ENCODE assay signal across 11 mouse cellular contexts in genomic region chr12:105336094-105336420, GRCm38 (mm10). TPM values are rescaled to one million over a fixed set of nuclear protein-coding genes. Genes with fewer than 3 reads are reported as not detected.
A peak's percentile ranks its signal among the peaks of the same experiment; 100 is the strongest.
DNase-seq lines count a peak whose midpoint lies in the region; ATAC-seq and TF ChIP-seq lines count a peak whose summit lies in the region.
"Had no signal": no experiment of that assay in that cellular context is flagged by ENCODE, and none has a peak within 500 bp of the region (broad histone marks: within the 10 kb centered on the region; RNA-seq: fewer than 3 reads in every experiment).

No protein-coding gene starts in this region.

- no peak for TF ChIP-seq CTCF in kidney, adult 2 months (conservative IDR thresholded peaks at IDR 0.05; ENCODE audit: insufficient read depth, insufficient read length, low read depth, low read length)

- ATAC-seq in kidney, embryonic 16.5 days (ENCODE audit: low FRiP score, low TSS enrichment): peak; percentile 40
- ATAC-seq in embryonic facial prominence, embryonic 13.5 days (ENCODE audit: insufficient number of reproducible peaks, insufficient read depth, low FRiP score, low TSS enrichment, low read depth): no peak
- no peak; the same call in 1 of the 2 replicates for ATAC-seq in hindbrain, embryonic 16.5 days
- ATAC-seq in neural tube, embryonic 12.5 days (ENCODE audit: low FRiP score, low read depth): peak; percentile 10

- no peak overlapping the region for H3K9ac ChIP-seq in kidney, embryonic 16.5 days (replicated peaks; ENCODE audit: low read length)
- peak overlapping the region; percentile 68 for H3K9ac ChIP-seq in embryonic facial prominence, embryonic 13.5 days
- peak overlapping the region; percentile 82 for H3K9ac ChIP-seq in hindbrain, embryonic 16.5 days (ENCODE audit: low read depth, low read length)
- H3K9ac ChIP-seq in neural tube, embryonic 12.5 days: peak overlapping the region; percentile 56

- H3K27ac ChIP-seq in kidney, embryonic 16.5 days (ENCODE audit: low read length): no peak overlapping the region
- no peak overlapping the region for H3K27ac ChIP-seq in kidney, adult 2 months (ENCODE audit: insufficient read depth, low read depth, low read length)
- H3K27ac ChIP-seq in embryonic facial prominence, embryonic 13.5 days: no peak overlapping the region
- peak overlapping the region; percentile 81 for H3K27ac ChIP-seq in hindbrain, embryonic 16.5 days (ENCODE audit: low read depth, low read length)
- no peak overlapping the region for H3K27ac ChIP-seq in neural tube, embryonic 12.5 days

- peaks cover 51% of the 10 kb centered on the region for H3K27me3 ChIP-seq in kidney, embryonic 16.5 days (ENCODE audit: insufficient read depth, low read length)
- H3K27me3 ChIP-seq in kidney, adult 2 months (replicated peaks; ENCODE audit: control insufficient read depth, insufficient read depth, low read length): peaks cover 1% of the 10 kb centered on the region
- H3K27me3 ChIP-seq in embryonic facial prominence, embryonic 13.5 days: peaks cover 59% of the 10 kb centered on the region
- H3K27me3 ChIP-seq in hindbrain, embryonic 16.5 days (replicated peaks; ENCODE audit: control insufficient read depth, insufficient read depth, low read length): no peaks in the 10 kb centered on the region
- H3K27me3 ChIP-seq in neural tube, embryonic 12.5 days (replicated peaks): peaks cover 39% of the 10 kb centered on the region

- no peak for TF ChIP-seq POLR2A in kidney, adult 2 months (IDR thresholded peaks at IDR 0.05; ENCODE audit: low read depth, low read length)

- peak overlapping the region; percentile 69 for H3K4me3 ChIP-seq in kidney, embryonic 16.5 days (ENCODE audit: low read length)
- H3K4me3 ChIP-seq in kidney, adult 2 months (ENCODE audit: insufficient read depth, low read depth, low read length): no peak overlapping the region
- H3K4me3 ChIP-seq in embryonic facial prominence, embryonic 13.5 days: peak overlapping the region; percentile 71
- H3K4me3 ChIP-seq in hindbrain, embryonic 16.5 days (ENCODE audit: low read length): peak overlapping the region; percentile 70
- H3K4me3 ChIP-seq in neural tube, embryonic 12.5 days: peak overlapping the region; percentile 59

- H3K4me2 ChIP-seq in kidney, embryonic 16.5 days (replicated peaks; ENCODE audit: low read depth, low read length): peak overlapping the region; percentile 100
- peak overlapping the region; percentile 100 for H3K4me2 ChIP-seq in embryonic facial prominence, embryonic 13.5 days
- H3K4me2 ChIP-seq in hindbrain, embryonic 16.5 days (ENCODE audit: low read length): peak overlapping the region; percentile 84
- peak overlapping the region; percentile 99 for H3K4me2 ChIP-seq in neural tube, embryonic 12.5 days (replicated peaks)

- H3K9me3 ChIP-seq in kidney, embryonic 16.5 days (ENCODE audit: low read length): no peaks in the 10 kb centered on the region
- no peaks in the 10 kb centered on the region for H3K9me3 ChIP-seq in embryonic facial prominence, embryonic 13.5 days
- no peaks in the 10 kb centered on the region for H3K9me3 ChIP-seq in hindbrain, embryonic 16.5 days (ENCODE audit: control insufficient read depth, low read length)
- no peaks in the 10 kb centered on the region for H3K9me3 ChIP-seq in neural tube, embryonic 12.5 days

- DNase-seq in kidney, adult 2 months: no peak
- no peak for DNase-seq in frontal cortex, postnatal 10 days (ENCODE audit: low spot score in 2 of 2)
- no peak for DNase-seq in adrenal gland, postnatal 25 days
- no peak for DNase-seq in ovary, postnatal 14 days (ENCODE audit: low spot score)
- DNase-seq: kidney, adult 18-20 months; spleen, adult 18-20 months had no signal

- no peaks in the 10 kb centered on the region for H3K36me3 ChIP-seq in kidney, embryonic 16.5 days (ENCODE audit: insufficient read depth, low read length)
- no peaks in the 10 kb centered on the region for H3K36me3 ChIP-seq in kidney, adult 2 months (ENCODE audit: control insufficient read depth, insufficient read depth, low read length)
- no peaks in the 10 kb centered on the region for H3K36me3 ChIP-seq in embryonic facial prominence, embryonic 13.5 days
- H3K36me3 ChIP-seq in hindbrain, embryonic 16.5 days (ENCODE audit: control insufficient read depth, insufficient read depth, low read length): no peaks in the 10 kb centered on the region
- H3K36me3 ChIP-seq in neural tube, embryonic 12.5 days: no peaks in the 10 kb centered on the region

- 12% methylated on average over 8 of the region's 8 CpGs for WGBS in kidney, embryonic 16.5 days
- WGBS in kidney, adult 2 months: 36% methylated on average over 8 of the region's 8 CpGs
- 8% methylated on average over 8 of the region's 8 CpGs for WGBS in embryonic facial prominence, embryonic 13.5 days
- 10% methylated on average over 8 of the region's 8 CpGs for WGBS in hindbrain, embryonic 16.5 days
- 16% methylated on average over 8 of the region's 8 CpGs for WGBS in neural tube, embryonic 12.5 days

- H3K4me1 ChIP-seq in kidney, embryonic 16.5 days (ENCODE audit: insufficient read depth, low read length): peaks cover 6% of the 10 kb centered on the region
- H3K4me1 ChIP-seq in kidney, adult 2 months (ENCODE audit: control insufficient read depth, insufficient read depth, low read length): peaks cover 3% of the 10 kb centered on the region; the same call in 1 of the 2 replicates
- peaks cover 12% of the 10 kb centered on the region for H3K4me1 ChIP-seq in embryonic facial prominence, embryonic 13.5 days
- H3K4me1 ChIP-seq in hindbrain, embryonic 16.5 days (ENCODE audit: control insufficient read depth, insufficient read depth, low read depth, low read length): peaks cover 9% of the 10 kb centered on the region
- H3K4me1 ChIP-seq in neural tube, embryonic 12.5 days: peaks cover 15% of the 10 kb centered on the region

RNA-seq across cellular contexts. Expression of gene Tunar, which starts 2.4 kb away (rescaled TPM):
- 0.05 TPM in 1 of 2 replicates, not detected in the other for polyA plus RNA-seq in kidney, embryonic 16.5 days (2015; fragmentation: Nextera tagmentation; extraction: Ambion mirVana)
- not detected in 2 replicates for polyA plus RNA-seq in kidney, adult 2 months (2012; rRNA removed)
- 0.18 and 0.25 TPM in 2 replicates for polyA plus RNA-seq in embryonic facial prominence, embryonic 13.5 days (2015; fragmentation: Nextera tagmentation; extraction: Ambion mirVana)
- 26.3 and 28.6 TPM in 2 replicates for polyA plus RNA-seq in hindbrain, embryonic 16.5 days (2015; fragmentation: Nextera tagmentation; extraction: Ambion mirVana)
- 2.1 and 2.5 TPM in 2 replicates for polyA plus RNA-seq in neural tube, embryonic 12.5 days (2016; fragmentation: Nextera tagmentation; extraction: Ambion mirVana)
- total RNA-seq in adrenal gland, postnatal 25 days (2021): 0.49 and 0.81 TPM in 2 replicates
- total RNA-seq: megakaryocyte progenitor cell, adult 5-6 weeks had no signal

Comparison
In these comparisons a context has a peak if more than half of its experiments do, and no peak if none do; other contexts are left out.
1. ATAC-seq: peak in kidney, embryonic 16.5 days (single experiment) and neural tube, embryonic 12.5 days (single experiment); none in embryonic facial prominence, embryonic 13.5 days (single experiment) and hindbrain, embryonic 16.5 days (single experiment).
2. Peak in every context shown above with its lines, with median percentiles within 50 percentile points of each other: H3K4me2 ChIP-seq.